Mouse (Mus musculus): Measurements from ENCODE around the gene Cnnm2.

DNA sequence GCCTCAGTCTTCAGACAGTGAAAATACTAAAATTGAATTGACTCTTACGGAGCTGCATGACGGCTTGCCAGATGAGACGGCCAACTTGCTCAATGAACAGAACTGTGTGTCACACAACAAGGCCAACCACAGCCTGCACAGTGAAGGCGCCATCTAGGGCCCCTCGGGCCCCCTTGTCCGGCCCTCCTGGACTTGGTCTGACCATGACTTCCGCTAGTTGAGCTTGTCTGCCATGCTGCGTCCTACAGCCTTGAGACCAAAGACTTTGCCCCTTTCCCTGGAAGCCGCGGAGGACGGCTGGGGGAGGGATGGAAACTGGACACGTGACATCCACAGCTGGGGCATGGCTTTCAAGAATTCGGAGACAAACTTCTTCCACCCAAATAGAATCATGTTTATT, 116.5 kb downstream of the Cnnm2 start:
- TF ChIP-seq CTCF (IDR thresholded peaks at IDR 0.05; ENCODE audit: borderline replicate concordance, extremely low read depth, insufficient read depth, insufficient read length) (no peak), POLR2A (IDR thresholded peaks at IDR 0.05; ENCODE audit: borderline replicate concordance, extremely low read depth, insufficient read depth, insufficient read length, poor library complexity, severe bottlenecking) (no peak)
